Mouse (Mus musculus): ENCODE measurements around the gene Rbl2. TPM values are rescaled to one million over a fixed set of nuclear protein-coding genes. Genes with fewer than 3 reads are reported as not detected.

Rbl2 gene
- polyA plus RNA-seq, 1 experiment from 2014 or later, result 16.5 TPM

Other genes with a start within 250 kb of the Rbl2 start
- 52.1 and 58.9 TPM in 2 replicates for gene Chd9, start 241.7 kb upstream of the Rbl2 start, polyA plus RNA-seq (2016; fragmentation: Nextera tagmentation; extraction: Ambion mirVana)
- 107 TPM in 2 replicates for gene Aktip, start 129.9 kb downstream of the Rbl2 start, polyA plus RNA-seq (2016; fragmentation: Nextera tagmentation; extraction: Ambion mirVana)
- gene Rpgrip1l, start 243.2 kb downstream of the Rbl2 start, polyA plus RNA-seq (2016; fragmentation: Nextera tagmentation; extraction: Ambion mirVana), result 14.4 and 15.6 TPM in 2 replicates
- gene Fto, start 243.5 kb downstream of the Rbl2 start, polyA plus RNA-seq (2016; fragmentation: Nextera tagmentation; extraction: Ambion mirVana), result 115 and 116 TPM in 2 replicates

All from midbrain, embryonic 12.5 days (tissue).